Mouse (Mus musculus): ENCODE data around the gene Paqr3. TPM values are rescaled to one million over a fixed set of nuclear protein-coding genes. Genes with fewer than 3 reads are reported as not detected.

Gene Paqr3
- total and polyA plus RNA-seq, 2 experiments from 2014 or later = 12.1 to 51.8 TPM

GRCm38 (mm10) chr5:97083701-97084100, 27.7 kb downstream of the Paqr3 start:
- Histone ChIP-seq H3K9me3 (ENCODE audit: low read length) (no peaks in the 10 kb centered on the region), H3K4me2 (ENCODE audit: low read depth, low read length, poor library complexity, severe bottlenecking) (no peak overlapping the region), H3K4me3 (ENCODE audit: low read depth, low read length) (no peak overlapping the region), H3K27me3 (ENCODE audit: insufficient read depth, low read length) (no peaks in the 10 kb centered on the region), H3K9ac (replicated peaks; ENCODE audit: low read length, poor library complexity, severe bottlenecking) (no peak overlapping the region), H3K27ac (ENCODE audit: low read depth, low read length) (no peak overlapping the region), H3K36me3 (ENCODE audit: insufficient read depth, low read length) (peaks cover 21% of the 10 kb centered on the region), H3K4me1 (ENCODE audit: insufficient read depth, low read length) (no peaks in the 10 kb centered on the region)
- WGBS = 92% methylated on average over 6 of the region's 6 CpGs
- DNase-seq (ENCODE audit: low spot score) (no peak), ATAC-seq (ENCODE audit: low FRiP score) (no peak)
- no peak for TF ChIP-seq CTCF (IDR thresholded peaks at IDR 0.05)

- Histone ChIP-seq H3K4me1 (ENCODE audit: insufficient read depth, low read length) (no peaks in the 10 kb centered on the region), H3K27me3 (ENCODE audit: insufficient read depth, low read length) (no peaks in the 10 kb centered on the region), H3K36me3 (ENCODE audit: insufficient read depth, low read length) (peaks cover 9% of the 10 kb centered on the region; the same call in 1 of the 2 replicates), H3K9me3 (ENCODE audit: low read length) (no peaks in the 10 kb centered on the region), H3K4me2 (ENCODE audit: low read depth, low read length, poor library complexity, severe bottlenecking) (no peak overlapping the region), H3K9ac (replicated peaks; ENCODE audit: low read length, poor library complexity, severe bottlenecking) (no peak overlapping the region), H3K4me3 (ENCODE audit: low read depth, low read length) (no peak overlapping the region), H3K27ac (ENCODE audit: low read depth, low read length) (no peak overlapping the region)
- ATAC-seq (ENCODE audit: low FRiP score) (no peak), DNase-seq (ENCODE audit: low spot score) (peak; percentile 60)
- 67% methylated on average over 3 of the region's 3 CpGs for WGBS
- TF ChIP-seq CTCF (IDR thresholded peaks at IDR 0.05) = peak; percentile 62
Observed at GRCm38 (mm10) chr5:97081481-97081880, 29.9 kb downstream of the Paqr3 start.

GRCm38 (mm10) chr5:97078641-97079040, 32.8 kb downstream of the Paqr3 start:
- no peaks in the 10 kb centered on the region for H3K9me3 ChIP-seq (ENCODE audit: low read length)
- no peaks in the 10 kb centered on the region for H3K36me3 ChIP-seq (ENCODE audit: insufficient read depth, low read length)
- no peaks in the 10 kb centered on the region for H3K27me3 ChIP-seq (ENCODE audit: insufficient read depth, low read length)
- H3K9ac ChIP-seq (replicated peaks; ENCODE audit: low read length, poor library complexity, severe bottlenecking) = no peak overlapping the region
- TF ChIP-seq CTCF (IDR thresholded peaks at IDR 0.05) = no peak
- no peak for ATAC-seq (ENCODE audit: low FRiP score)
- H3K4me3 ChIP-seq (ENCODE audit: low read depth, low read length) = no peak overlapping the region
- no peak for DNase-seq (ENCODE audit: low spot score)
- no peak overlapping the region for H3K27ac ChIP-seq (ENCODE audit: low read depth, low read length)
- WGBS = 84% methylated on average over 5 of the region's 5 CpGs
- no peaks in the 10 kb centered on the region for H3K4me1 ChIP-seq (ENCODE audit: insufficient read depth, low read length)
- no peak overlapping the region for H3K4me2 ChIP-seq (ENCODE audit: low read depth, low read length, poor library complexity, severe bottlenecking)

GRCm38 (mm10) chr5:97077676-97078075, 33.7 kb downstream of the Paqr3 start:
- Histone ChIP-seq H3K4me1 (ENCODE audit: insufficient read depth, low read length) (no peaks in the 10 kb centered on the region), H3K27ac (ENCODE audit: low read depth, low read length) (no peak overlapping the region), H3K4me3 (ENCODE audit: low read depth, low read length) (no peak overlapping the region), H3K9me3 (ENCODE audit: low read length) (no peaks in the 10 kb centered on the region), H3K4me2 (ENCODE audit: low read depth, low read length, poor library complexity, severe bottlenecking) (no peak overlapping the region), H3K9ac (replicated peaks; ENCODE audit: low read length, poor library complexity, severe bottlenecking) (no peak overlapping the region), H3K36me3 (ENCODE audit: insufficient read depth, low read length) (no peaks in the 10 kb centered on the region), H3K27me3 (ENCODE audit: insufficient read depth, low read length) (no peaks in the 10 kb centered on the region)
- no peak for TF ChIP-seq CTCF (IDR thresholded peaks at IDR 0.05)
- ATAC-seq (ENCODE audit: low FRiP score) (no peak), DNase-seq (ENCODE audit: low spot score) (peak; percentile 70)
- 37% methylated on average over 7 of the region's 7 CpGs for WGBS

GRCm38 (mm10) chr5:97076167-97076566, 35.2 kb downstream of the Paqr3 start:
- no peak for DNase-seq (ENCODE audit: low spot score)
- 0 out of 2 replicates have a peak, but pooled peaks cover under 1% of the 10 kb centered on the region for H3K36me3 ChIP-seq (ENCODE audit: insufficient read depth, low read length)
- no peak overlapping the region for H3K9ac ChIP-seq (replicated peaks; ENCODE audit: low read length, poor library complexity, severe bottlenecking)
- H3K9me3 ChIP-seq (ENCODE audit: low read length) = no peaks in the 10 kb centered on the region
- no peaks in the 10 kb centered on the region for H3K4me1 ChIP-seq (ENCODE audit: insufficient read depth, low read length)
- WGBS = 96% methylated on average over 5 of the region's 5 CpGs
- TF ChIP-seq CTCF (IDR thresholded peaks at IDR 0.05) = no peak
- ATAC-seq (ENCODE audit: low FRiP score) = no peak
- no peak overlapping the region for H3K4me3 ChIP-seq (ENCODE audit: low read depth, low read length)
- H3K27me3 ChIP-seq (ENCODE audit: insufficient read depth, low read length) = no peaks in the 10 kb centered on the region
- H3K27ac ChIP-seq (ENCODE audit: low read depth, low read length) = no peak overlapping the region
- no peak overlapping the region for H3K4me2 ChIP-seq (ENCODE audit: low read depth, low read length, poor library complexity, severe bottlenecking)

- no peak for TF ChIP-seq CTCF (IDR thresholded peaks at IDR 0.05)
- H3K27ac ChIP-seq (ENCODE audit: low read depth, low read length) = no peak overlapping the region
- H3K27me3 ChIP-seq (ENCODE audit: insufficient read depth, low read length) = no peaks in the 10 kb centered on the region
- H3K4me3 ChIP-seq (ENCODE audit: low read depth, low read length) = no peak overlapping the region
- WGBS = 90% methylated on average over 11 of the region's 11 CpGs
- no peak overlapping the region for H3K9ac ChIP-seq (replicated peaks; ENCODE audit: low read length, poor library complexity, severe bottlenecking)
- ATAC-seq (ENCODE audit: low FRiP score) (no peak), DNase-seq (ENCODE audit: low spot score) (no peak)
- H3K9me3 ChIP-seq (ENCODE audit: low read length) = no peaks in the 10 kb centered on the region
- no peak overlapping the region for H3K4me2 ChIP-seq (ENCODE audit: low read depth, low read length, poor library complexity, severe bottlenecking)
- H3K4me1 ChIP-seq (ENCODE audit: insufficient read depth, low read length) = no peaks in the 10 kb centered on the region
- H3K36me3 ChIP-seq (ENCODE audit: insufficient read depth, low read length) = peaks cover 4% of the 10 kb centered on the region; the same call in 1 of the 2 replicates
Observed at GRCm38 (mm10) chr5:97075476-97076151, 35.8 kb downstream of the Paqr3 start.

All from midbrain, postnatal 0 days (tissue).